Mouse (Mus musculus) A20 (cell line): ENCODE measurements around the gene Fkbp10.
A peak's percentile ranks its signal among the peaks of the same experiment; 100 is the strongest.

Experiments used
- DNase-seq: peaks from one replicate; pipeline ENCODE4 v3.0.0-alpha.2; 2011; ENCODE audit warnings: low read depth, low spot score

Gene Fkbp10

DNA sequence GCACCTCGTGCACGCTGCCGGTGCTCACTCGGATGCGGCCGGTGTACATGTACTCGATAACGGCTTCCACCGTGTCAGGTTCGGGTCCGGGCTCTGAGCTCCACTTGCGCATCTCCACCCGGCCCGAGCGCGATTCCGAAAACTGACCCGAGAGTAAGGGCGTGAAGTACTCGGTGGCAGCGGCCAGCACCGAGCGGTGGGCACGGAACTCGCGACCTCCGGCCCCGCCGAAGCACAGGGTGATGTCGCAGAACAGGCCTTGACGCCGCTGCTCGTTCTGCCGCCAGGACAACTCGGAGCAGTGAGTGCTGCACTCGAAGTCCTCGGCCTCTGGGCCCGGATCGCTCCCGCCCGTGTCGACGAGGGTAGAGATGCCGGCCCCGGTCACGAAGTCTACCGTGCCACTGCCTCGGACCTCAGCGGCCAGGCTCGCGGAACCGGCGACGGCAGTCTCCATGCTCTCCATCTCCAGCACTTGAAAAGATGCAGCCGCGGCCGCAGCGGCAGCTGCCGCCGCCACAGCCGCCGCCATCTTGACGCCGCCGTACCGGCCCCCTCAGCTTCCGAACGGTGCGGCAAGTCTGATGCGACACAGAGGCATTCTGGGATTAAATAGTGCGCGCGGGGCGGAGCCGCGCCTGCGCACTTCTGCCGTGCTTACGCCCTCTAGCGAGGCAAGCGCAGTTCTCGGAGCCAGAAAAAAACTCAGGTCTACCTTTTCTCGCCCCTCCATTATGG is 56.9 kb downstream of the Fkbp10 start, which contains the start of gene Klhl11:
Gene Klhl11 (minus strand): TSS at position 545 of the 738 bp plus-strand sequence.
- peak; percentile 94 for DNase-seq

DNA sequence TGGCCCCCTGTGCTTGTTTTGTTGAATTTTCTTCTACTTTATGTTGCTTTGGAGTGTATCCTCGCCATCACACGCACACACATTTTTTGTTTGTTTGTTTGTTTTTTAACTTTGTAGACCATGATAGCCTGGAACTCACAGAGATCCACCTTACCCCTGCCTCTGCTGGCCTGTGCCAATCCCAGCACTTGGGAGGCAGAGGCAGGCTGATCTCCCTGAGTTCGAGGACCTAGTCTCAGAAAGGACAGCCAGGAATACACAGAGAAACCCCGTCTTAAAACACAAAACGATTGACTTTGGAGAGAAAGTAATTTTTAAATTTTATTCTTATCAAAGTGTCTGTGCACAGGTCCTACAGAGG is 57.4 kb downstream of the Fkbp10 start:
- no peak for DNase-seq
